Mouse (Mus musculus) liver, embryonic 11.5 days (tissue): ENCODE measurements around the gene Prpf38a. TPM values are rescaled to one million over a fixed set of nuclear protein-coding genes. Genes with fewer than 3 reads are reported as not detected.

Experiments
- ATAC-seq: fragments of 200-750 bp; cut with Nextera tagmentation; replicated peaks from 2 replicates; pipeline ENCODE4 v1.8.0; 2017; ENCODE audit warnings: moderate number of reproducible peaks, mild to moderate bottlenecking, moderate TSS enrichment, moderate library complexity; ENCODE audit not compliant: low FRiP score
- DNase-seq: peaks from one replicate; pipeline ENCODE4 v3.0.0-alpha.2; 2017; ENCODE audit warnings: low spot score
- H3K27ac ChIP-seq: fragments of 300-500 bp; sonication (generic); 2 replicates; pipeline ENCODE4 v1.5.1; 2014; ENCODE audit warnings: mild to moderate bottlenecking, low read depth, low read length, control low read depth
- H3K27me3 ChIP-seq: fragments of 300-500 bp; sonication (generic); replicated peaks from 2 replicates; pipeline ENCODE4 v1.6.1; 2014; ENCODE audit warnings: low read length, mixed read lengths; ENCODE audit not compliant: control insufficient read depth, insufficient read depth
- H3K36me3 ChIP-seq: fragments of 300-500 bp; sonication (generic); 2 replicates; pipeline ENCODE4 v1.6.1; 2014; ENCODE audit warnings: mild to moderate bottlenecking, low read length, moderate library complexity, mixed read lengths; ENCODE audit not compliant: control insufficient read depth, insufficient read depth
- H3K4me1 ChIP-seq: fragments of 300-500 bp; sonication (generic); replicated peaks from 2 replicates; pipeline ENCODE4 v1.6.1; 2014; ENCODE audit warnings: low read length, mixed read lengths; ENCODE audit not compliant: control insufficient read depth, insufficient read depth
- H3K4me2 ChIP-seq: fragments of 300-500 bp; sonication (generic); 2 replicates; pipeline ENCODE4 v1.6.1; 2014; ENCODE audit warnings: mild to moderate bottlenecking, control low read depth, moderate library complexity
- H3K4me3 ChIP-seq: fragments of 300-500 bp; sonication (generic); 2 replicates; pipeline ENCODE4 v1.5.1; 2014; ENCODE audit warnings: low read depth, low read length, control low read depth
- H3K9ac ChIP-seq: fragments of 300-500 bp; sonication (generic); 2 replicates; pipeline ENCODE4 v1.6.1; 2014; ENCODE audit warnings: low read depth, low read length, control low read depth
- H3K9me3 ChIP-seq: fragments of 300-500 bp; sonication (generic); 2 replicates; pipeline ENCODE4 v1.6.1; 2016; ENCODE audit warnings: low read length, inconsistent platforms, mixed read lengths; ENCODE audit not compliant: control insufficient read depth
- WGBS: fragments of 180-500 bp; shearing (Covaris S2); extraction: QIAGEN DNeasy Blood & Tissue Kit; methylation state at CpG from one replicate; pipeline ENCODE4 v1.1.7; 2014; 5-methylcytosine and 5-hydroxymethylcytosine counted together
- polyA plus RNA-seq: library from polyadenylated mRNA; unstranded; fragments of >200 nt; fragmentation: Nextera tagmentation; extraction: Ambion mirVana; gene quantifications from 2 replicates; pipeline ENCODE4 v1.2.1, GENCODE M21; 2014

The Prpf38a gene
- polyA plus RNA-seq, 1 experiment from 2014 or later, result 89.0 TPM

- Histone ChIP-seq H3K36me3 (peaks cover 21% of the 10 kb centered on the region; the same call in 1 of the 2 replicates), H3K27me3 (no peaks in the 10 kb centered on the region)
- WGBS, result 91% methylated on average over 3 of the region's 3 CpGs
These were observed 29.5 kb upstream of the Prpf38a start for GRCm38 (mm10) chr4:108608651-108609050.

DNA sequence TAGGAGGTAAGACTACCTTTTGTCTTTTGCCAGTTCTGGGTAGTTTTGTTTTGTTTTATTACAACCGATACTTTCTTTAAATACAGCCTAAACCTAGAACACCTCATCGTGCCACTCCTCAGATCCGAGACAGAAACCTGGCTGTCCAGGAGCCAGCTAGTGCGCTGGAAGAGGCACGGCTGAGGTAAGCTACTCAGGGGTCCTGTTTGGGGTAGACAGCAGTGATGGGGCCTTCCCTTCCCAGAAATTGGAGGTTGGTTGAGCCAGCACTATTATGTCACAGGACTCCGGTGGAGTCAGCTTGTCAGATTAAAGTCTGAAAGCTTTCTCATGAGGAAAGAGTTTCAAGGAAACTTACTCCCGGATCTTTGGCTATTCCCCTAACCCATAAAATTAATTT lies 22.7 kb upstream of the Prpf38a start:
- no peak overlapping the region for H3K27ac ChIP-seq
- no peak overlapping the region for H3K9ac ChIP-seq
- H3K36me3 ChIP-seq, result peaks cover 37% of the 10 kb centered on the region
- H3K4me2 ChIP-seq, result no peak overlapping the region
- no peak overlapping the region for H3K4me3 ChIP-seq
- H3K9me3 ChIP-seq, result no peaks in the 10 kb centered on the region
- H3K27me3 ChIP-seq, result no peaks in the 10 kb centered on the region
- WGBS, result 93% methylated on average over 7 of the region's 7 CpGs
- no peak for ATAC-seq
- DNase-seq, result no peak
- no peaks in the 10 kb centered on the region for H3K4me1 ChIP-seq

More at GRCm38 (mm10) chr4:108608651-108609050, 29.5 kb upstream of the Prpf38a start:
- ATAC-seq (no peak), DNase-seq (no peak)
- Histone ChIP-seq H3K4me3 (no peak overlapping the region), H3K4me2 (no peak overlapping the region), H3K27ac (no peak overlapping the region), H3K4me1 (no peaks in the 10 kb centered on the region), H3K9ac (no peak overlapping the region), H3K9me3 (no peaks in the 10 kb centered on the region)

- 85% methylated on average over 4 of the region's 4 CpGs for WGBS
- no peak overlapping the region for H3K9ac ChIP-seq
These were observed 19.2 kb upstream of the Prpf38a start for GRCm38 (mm10) chr4:108598306-108598705.

DNA sequence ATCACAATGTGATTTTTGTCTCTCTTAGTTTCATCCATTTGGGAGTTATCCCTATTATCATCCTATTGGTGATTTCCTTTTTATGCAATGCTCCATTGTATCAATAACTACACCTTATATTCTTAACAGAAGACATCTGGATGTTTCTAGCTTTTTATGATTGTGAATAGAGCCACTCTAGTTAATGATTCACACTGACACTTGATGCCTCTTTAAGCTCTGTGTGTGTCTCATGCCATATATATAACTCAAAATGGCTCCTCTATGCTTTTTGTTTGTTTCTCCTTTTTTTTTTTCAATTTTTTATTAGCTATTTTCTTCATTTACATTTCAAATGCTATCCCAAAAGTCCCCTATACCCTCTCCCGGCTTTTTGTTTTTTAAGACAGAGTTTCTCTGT lies 16.6 kb upstream of the Prpf38a start:
- ATAC-seq (no peak), DNase-seq (no peak)
- no peaks in the 10 kb centered on the region for H3K27me3 ChIP-seq
- no peak overlapping the region for H3K4me3 ChIP-seq
- WGBS, result 88% methylated on average over 1 of the region's 1 CpGs
- peaks cover 6% of the 10 kb centered on the region; the same call in 1 of the 2 replicates for H3K36me3 ChIP-seq
- no peak overlapping the region for H3K9ac ChIP-seq
- H3K27ac ChIP-seq, result no peak overlapping the region
- no peaks in the 10 kb centered on the region for H3K9me3 ChIP-seq
- H3K4me1 ChIP-seq, result 0 out of 2 replicates have a peak, but pooled peaks cover 2% of the 10 kb centered on the region
- no peak overlapping the region for H3K4me2 ChIP-seq

More at GRCm38 (mm10) chr4:108598306-108598705, 19.2 kb upstream of the Prpf38a start:
- H3K4me2 ChIP-seq, result no peak overlapping the region
- ATAC-seq (no peak), DNase-seq (no peak)
- H3K36me3 ChIP-seq, result peaks cover 16% of the 10 kb centered on the region
- no peak overlapping the region for H3K27ac ChIP-seq
- H3K4me3 ChIP-seq, result no peak overlapping the region
- H3K27me3 ChIP-seq, result no peaks in the 10 kb centered on the region
- no peaks in the 10 kb centered on the region for H3K9me3 ChIP-seq
- H3K4me1 ChIP-seq, result no peaks in the 10 kb centered on the region

DNA sequence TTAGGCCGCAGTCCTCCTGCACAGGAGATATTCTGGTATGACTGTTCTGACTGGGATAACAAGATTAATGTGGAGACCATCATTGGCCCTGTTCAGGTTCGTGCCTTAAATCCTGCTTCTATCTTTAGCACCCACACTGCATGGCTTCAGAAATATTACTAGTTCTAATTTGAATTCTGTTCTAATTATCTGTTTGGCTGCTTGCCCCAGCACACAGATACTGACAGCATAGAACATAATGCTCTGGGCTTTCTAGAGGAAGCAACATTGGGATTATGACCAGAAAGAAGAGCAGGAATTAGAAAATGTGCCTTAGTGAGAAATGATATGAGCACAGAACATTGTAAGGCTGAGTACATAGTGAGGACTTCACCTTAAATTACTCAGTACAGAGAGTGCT lies 14.2 kb upstream of the Prpf38a start:
- no peak overlapping the region for H3K4me3 ChIP-seq
- 97% methylated on average over 2 of the region's 2 CpGs for WGBS
- no peak overlapping the region for H3K4me2 ChIP-seq
- H3K27me3 ChIP-seq, result no peaks in the 10 kb centered on the region
- ATAC-seq (no peak), DNase-seq (no peak)
- H3K36me3 ChIP-seq, result 0 out of 2 replicates have a peak, but pooled peaks cover 2% of the 10 kb centered on the region
- H3K9ac ChIP-seq, result no peak overlapping the region
- no peaks in the 10 kb centered on the region for H3K9me3 ChIP-seq
- H3K27ac ChIP-seq, result no peak overlapping the region
- H3K4me1 ChIP-seq, result peaks cover 4% of the 10 kb centered on the region; the same call in 1 of the 2 replicates

DNA sequence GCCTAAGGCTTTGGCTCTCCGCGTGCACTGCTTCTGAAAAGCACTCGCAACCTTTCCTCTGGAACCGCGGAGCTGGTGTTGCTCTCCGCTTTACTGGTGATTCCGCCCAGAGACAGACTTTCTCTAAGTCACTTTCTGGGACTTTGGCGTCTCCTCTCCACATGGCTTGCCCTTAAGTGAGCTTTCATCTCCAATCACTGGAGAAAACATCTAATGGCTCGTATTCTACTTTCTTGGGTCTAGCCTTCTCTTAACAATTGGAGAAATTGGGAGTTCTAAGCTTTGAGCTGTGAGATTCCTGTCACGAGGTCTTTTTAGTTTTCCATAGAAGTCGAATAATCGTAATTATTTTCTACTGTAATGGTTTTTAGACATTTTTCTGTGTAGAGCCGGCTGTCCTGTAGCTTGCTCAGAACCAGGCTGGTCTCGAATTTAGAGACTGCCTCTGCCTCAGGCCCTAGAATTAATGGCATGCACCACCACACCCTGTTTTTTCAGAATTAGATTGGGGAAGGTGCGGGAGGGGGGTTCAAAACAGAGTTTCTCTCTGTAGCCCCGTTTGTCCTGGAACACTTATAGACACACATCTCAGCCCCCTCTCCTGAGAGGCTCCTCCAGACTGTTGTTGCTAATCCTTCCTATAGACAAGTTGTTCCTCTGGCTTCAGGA lies 741 bp upstream of the Prpf38a start:
- H3K4me1 ChIP-seq, result peaks cover 8% of the 10 kb centered on the region

GRCm38 (mm10) chr4:108572644-108573043 lies 6.5 kb downstream of the Prpf38a start:
- H3K9me3 ChIP-seq, result no peaks in the 10 kb centered on the region
- peaks cover 5% of the 10 kb centered on the region for H3K4me1 ChIP-seq
- H3K27ac ChIP-seq, result no peak overlapping the region
- DNase-seq (no peak), ATAC-seq (no peak)
- peaks cover 34% of the 10 kb centered on the region for H3K36me3 ChIP-seq
- H3K9ac ChIP-seq, result no peak overlapping the region
- 93% methylated on average over 3 of the region's 3 CpGs for WGBS
- no peak overlapping the region for H3K4me3 ChIP-seq
- H3K4me2 ChIP-seq, result no peak overlapping the region
- H3K27me3 ChIP-seq, result no peaks in the 10 kb centered on the region

More for the DNA sequence above, 741 bp upstream of the Prpf38a start:
- H3K4me2 ChIP-seq, result peak overlapping the region; percentile 60
- no peaks in the 10 kb centered on the region for H3K27me3 ChIP-seq
- peak overlapping the region; percentile 91 for H3K9ac ChIP-seq
- no peak; the same call in 1 of the 2 replicates for ATAC-seq
- peak overlapping the region; percentile 92 for H3K4me3 ChIP-seq
- no peaks in the 10 kb centered on the region for H3K9me3 ChIP-seq
- WGBS, result 1% methylated on average over 16 of the region's 16 CpGs
- H3K27ac ChIP-seq, result peak overlapping the region; percentile 89
- no peak for DNase-seq
- H3K36me3 ChIP-seq, result peaks cover 3% of the 10 kb centered on the region; the same call in 1 of the 2 replicates

DNA sequence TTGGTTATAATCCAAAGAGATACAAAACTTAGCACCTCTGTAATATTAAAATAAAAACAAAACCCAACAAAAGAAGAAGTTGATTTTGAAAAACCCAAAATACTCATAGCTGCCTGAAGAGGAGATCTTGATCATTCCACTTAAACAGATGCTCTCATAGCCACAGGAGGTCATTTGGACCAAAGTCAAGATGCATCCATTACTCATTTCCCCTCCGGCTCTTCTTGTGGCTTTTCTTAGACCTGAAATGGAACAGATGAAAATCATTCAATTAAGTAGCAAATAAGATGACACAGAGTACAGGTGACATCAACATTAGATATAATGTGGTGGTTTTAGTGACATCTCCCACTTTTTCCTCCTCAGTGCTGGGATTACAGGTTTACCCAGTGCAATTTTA lies 14.1 kb downstream of the Prpf38a start:
- Histone ChIP-seq H3K9me3 (no peaks in the 10 kb centered on the region), H3K27me3 (no peaks in the 10 kb centered on the region), H3K9ac (no peak overlapping the region), H3K4me3 (no peak overlapping the region), H3K36me3 (peaks cover 39% of the 10 kb centered on the region), H3K27ac (no peak overlapping the region), H3K4me2 (no peak overlapping the region), H3K4me1 (no peaks in the 10 kb centered on the region)
- 94% methylated on average over 1 of the region's 1 CpGs for WGBS
- no peak for DNase-seq
- no peak for ATAC-seq

- H3K27ac ChIP-seq, result no peak overlapping the region
- H3K4me1 ChIP-seq, result no peaks in the 10 kb centered on the region
- H3K9me3 ChIP-seq, result no peaks in the 10 kb centered on the region
- no peak overlapping the region for H3K4me2 ChIP-seq
- DNase-seq, result no peak
- H3K9ac ChIP-seq, result no peak overlapping the region
- 88% methylated on average over 2 of the region's 2 CpGs for WGBS
- H3K4me3 ChIP-seq, result no peak overlapping the region
- no peak for ATAC-seq
- 0 out of 2 replicates have a peak, but pooled peaks cover 5% of the 10 kb centered on the region for H3K36me3 ChIP-seq
- no peaks in the 10 kb centered on the region for H3K27me3 ChIP-seq
These were observed 39.4 kb downstream of the Prpf38a start for GRCm38 (mm10) chr4:108539701-108540100.
